Mouse (Mus musculus) R1 (cell line): Measurements from ENCODE around the gene Gm20683.
"Not testable (repeated sequence)": the region's sequence is repeated elsewhere in the genome, so short reads cannot be mapped to it uniquely, and the experiment has no call there.

ENCODE experiments used
- DNase-seq: peaks from one replicate; pipeline ENCODE4 v3.0.0-alpha.2; 2018; ENCODE audit warnings: low read depth, low spot score

The Gm20683 gene

GRCm38 (mm10) chr17:25874148-25874720 is 32.7 kb upstream of the Gm20683 start:
- DNase-seq, result no peak

DNA sequence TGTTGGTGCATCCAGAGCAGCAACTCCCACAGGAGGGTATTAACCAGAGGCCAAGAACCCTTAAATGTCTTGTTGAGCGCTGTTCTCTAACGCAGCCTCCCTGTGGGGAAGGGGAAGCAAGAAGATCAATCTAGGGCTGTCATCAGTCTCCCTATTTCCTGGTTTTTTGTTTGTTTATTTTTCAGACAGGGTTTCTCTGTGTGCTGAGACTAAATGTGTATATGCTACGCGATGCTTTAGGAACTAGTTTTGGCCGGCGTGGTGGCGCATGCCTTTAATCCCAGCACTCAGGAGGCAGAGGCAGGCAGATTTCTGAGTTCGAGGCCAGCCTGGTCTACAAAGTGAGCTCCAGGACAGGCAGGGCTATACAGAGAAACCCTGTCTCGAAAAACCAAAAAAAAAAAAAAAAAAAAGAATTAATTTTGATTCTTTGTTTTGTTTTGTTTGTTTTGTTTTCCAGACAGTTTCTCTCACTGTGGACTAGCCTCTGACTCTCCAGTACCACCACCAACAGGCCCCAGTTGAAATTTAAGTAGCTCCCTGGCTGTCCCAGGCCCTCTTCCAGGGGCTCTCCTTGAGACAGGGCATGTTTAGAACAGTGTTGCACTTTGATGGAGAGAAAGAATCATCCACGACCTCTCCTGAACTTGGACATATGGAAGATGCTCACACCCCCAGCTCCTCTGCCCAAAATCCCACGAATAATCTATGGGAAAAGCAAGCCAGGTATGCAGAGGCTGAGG is 32.0 kb upstream of the Gm20683 start:
- no peak for DNase-seq

DNA sequence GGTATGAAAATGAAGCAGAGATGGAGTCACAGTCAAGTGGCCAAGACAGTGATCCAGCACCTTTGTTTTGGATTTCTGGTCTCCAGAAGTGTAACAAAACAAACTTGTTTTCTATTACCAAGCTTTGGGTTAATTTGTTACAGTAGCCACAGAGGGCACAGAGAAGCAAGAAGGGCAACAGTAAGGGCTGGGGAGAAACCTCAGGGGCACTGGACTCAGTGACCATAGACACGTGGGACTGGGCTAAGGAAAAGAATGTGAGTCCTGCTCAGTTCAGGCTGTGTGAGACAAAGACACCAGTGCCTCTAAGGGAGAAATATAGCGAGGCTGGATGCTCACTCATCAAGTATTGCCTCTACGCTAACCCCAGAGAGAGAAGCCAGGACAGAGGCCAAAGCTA is 31.1 kb upstream of the Gm20683 start:
- DNase-seq, result no peak

- DNase-seq, result not testable (repeated sequence)
These were observed 30.0 kb upstream of the Gm20683 start for GRCm38 (mm10) chr17:25871566-25871965.

DNA sequence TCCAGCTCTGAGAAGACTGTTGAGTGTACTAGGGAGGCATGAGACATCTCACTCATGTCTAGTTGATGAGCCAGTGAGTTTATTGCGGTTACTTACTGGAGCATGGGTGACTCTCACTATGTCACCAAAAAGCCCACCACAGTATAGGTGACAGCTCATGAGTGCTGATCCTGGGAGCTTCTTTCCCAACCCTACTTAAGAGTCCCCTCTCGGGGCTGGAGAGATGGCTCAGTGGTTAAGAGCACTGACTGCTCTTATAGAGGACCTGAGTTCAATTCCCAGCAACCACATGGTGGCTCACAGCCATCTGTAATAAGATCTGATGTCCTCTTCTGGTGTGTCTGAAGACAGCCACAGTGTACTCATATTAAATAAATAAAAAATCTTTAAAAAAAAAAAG is 28.4 kb upstream of the Gm20683 start:
- DNase-seq, result no peak

DNA sequence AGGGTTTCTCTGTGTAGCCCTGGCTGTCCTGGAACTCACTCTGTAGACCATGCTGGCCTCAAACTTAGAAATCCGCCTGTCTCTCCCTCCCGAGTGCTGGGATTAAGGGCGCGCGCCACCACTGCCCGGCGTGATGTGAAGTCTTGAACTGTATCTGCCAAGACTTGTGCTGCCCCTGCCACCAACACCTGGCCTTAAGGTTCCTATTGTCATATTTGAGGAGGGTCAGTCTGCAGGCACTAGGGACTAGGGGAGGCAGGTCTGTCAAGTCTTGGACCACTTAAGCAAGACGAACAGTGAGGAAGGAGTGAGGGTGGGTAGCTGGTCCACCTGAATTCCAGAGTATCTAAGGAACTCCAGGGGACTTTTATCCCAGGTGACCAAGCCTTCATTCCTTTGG is 27.9 kb upstream of the Gm20683 start:
- no peak for DNase-seq

DNA sequence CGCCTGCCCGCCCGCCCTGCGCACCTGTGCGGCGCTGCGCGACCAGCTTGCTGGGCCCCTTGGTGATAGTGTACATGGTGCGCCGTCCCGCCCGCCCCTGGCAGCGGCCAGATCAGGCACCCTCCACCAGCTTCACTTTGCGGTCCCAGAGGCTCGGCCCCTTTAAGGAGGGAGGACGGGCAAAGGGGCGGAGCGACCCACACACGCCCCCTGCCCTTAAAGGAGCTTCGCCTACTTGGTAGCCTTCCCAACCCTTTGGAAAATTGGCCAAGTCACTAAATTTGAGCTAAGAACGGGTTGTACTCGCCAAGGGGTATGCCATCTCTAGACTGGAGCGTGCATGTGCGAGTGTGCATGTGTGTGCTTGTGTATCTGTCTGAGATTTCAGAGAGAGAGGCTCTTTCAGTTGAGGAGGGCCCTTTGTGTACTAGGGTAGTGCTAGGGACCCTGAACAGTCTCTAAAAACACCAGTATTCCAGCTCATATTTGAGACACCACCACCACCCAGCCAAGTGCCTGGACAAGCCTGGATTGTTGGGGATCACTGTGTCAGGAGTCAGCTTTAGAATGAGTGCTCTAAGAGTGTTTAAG is 27.1 kb upstream of the Gm20683 start, which contains the start of gene Mcrip2:
Mcrip2 (minus strand) TSS at position 164 of the 591 bp plus-strand sequence.
- peak; percentile 92 for DNase-seq

GRCm38 (mm10) chr17:25867836-25868600 is 26.5 kb upstream of the Gm20683 start:
- no peak for DNase-seq

- peak; percentile 61 for DNase-seq
These were observed 25.9 kb upstream of the Gm20683 start for GRCm38 (mm10) chr17:25867509-25867835.

DNA sequence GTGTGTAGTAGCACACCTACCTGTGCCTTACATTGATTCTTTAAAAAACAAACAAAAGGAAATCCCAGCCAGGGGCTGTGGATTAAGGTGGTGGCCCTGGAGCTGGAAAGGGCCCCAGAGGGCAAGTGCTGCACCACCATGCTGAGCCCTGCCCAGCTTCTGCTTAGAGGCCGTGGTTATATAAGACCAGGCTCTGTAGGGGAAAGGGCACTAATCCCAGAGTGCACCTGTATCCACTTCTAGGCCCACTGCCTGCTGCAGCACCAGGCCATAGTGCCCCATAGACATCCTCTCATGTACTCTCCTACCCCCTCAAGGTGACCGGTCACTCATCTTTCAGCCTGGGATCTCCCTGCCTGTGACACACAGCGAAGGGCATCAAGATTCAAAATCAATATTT is 24.6 kb upstream of the Gm20683 start:
- DNase-seq, result no peak

- no peak for DNase-seq
These were observed 23.7 kb upstream of the Gm20683 start for GRCm38 (mm10) chr17:25865288-25865687.

- DNase-seq, result no peak
These were observed 22.7 kb upstream of the Gm20683 start for GRCm38 (mm10) chr17:25864311-25864710.

DNA sequence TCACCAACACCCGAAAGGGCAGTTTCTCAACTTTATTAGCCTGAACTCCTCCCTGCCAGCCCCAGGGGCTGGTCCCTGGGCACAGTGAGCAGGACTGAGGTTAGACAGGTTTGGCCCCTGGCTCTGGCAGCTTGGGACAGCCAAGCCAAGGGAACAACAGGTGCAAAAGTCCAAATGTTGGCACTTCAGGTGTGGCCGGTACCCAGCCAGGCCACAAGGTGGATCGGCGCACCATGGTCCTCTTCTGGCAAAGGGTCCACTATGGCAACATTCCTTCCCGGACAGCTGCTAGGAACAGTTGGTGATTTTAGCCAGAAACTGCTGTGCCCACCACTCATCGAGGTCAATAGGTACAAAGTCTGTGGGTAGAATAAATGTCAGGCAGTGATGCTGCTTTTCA is 22.1 kb upstream of the Gm20683 start:
- DNase-seq, result no peak

DNA sequence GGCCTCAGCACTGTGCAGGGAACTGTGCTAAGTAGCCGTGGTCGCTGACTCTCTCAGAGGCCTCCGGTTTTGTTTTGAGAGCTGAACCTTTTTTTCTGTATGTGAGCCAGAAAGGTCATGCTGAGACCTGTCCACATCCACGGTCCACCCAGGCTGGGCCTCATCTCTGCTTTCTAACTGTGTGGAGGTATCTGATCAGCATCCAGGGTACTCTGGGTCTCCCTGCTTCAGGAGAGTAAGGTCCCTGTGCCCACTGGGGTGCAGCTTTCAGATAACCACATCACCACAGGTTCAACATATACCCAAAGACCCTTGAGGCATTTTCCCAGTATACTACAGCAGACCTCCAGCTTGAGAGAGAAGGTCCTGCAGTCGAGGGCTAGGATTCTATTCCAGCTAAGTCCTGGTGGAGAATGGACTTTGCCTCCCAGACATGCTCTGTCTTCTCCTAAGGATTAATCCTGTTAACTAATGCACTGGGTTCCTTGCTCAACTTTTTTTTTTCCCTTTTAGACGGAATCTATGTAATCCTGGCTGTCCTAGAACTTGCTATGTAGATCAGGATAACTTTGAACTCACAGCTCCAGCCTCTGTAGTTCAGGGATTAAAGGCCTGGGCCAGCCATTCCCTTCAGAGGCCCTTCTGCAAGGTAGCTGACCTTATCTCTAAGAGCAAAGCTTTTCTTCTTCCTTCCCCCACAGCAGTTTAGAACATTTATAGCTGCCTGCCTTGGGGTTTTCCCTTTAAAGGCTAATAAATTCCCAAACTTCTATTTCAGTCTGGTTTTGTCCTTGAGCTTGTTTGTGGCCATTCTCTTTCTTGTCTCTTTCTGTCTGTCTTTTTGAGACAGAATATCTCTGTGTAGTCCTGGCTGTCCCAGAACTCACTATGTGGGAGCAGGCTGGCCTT is 20.4 kb upstream of the Gm20683 start:
- DNase-seq, result no peak

DNA sequence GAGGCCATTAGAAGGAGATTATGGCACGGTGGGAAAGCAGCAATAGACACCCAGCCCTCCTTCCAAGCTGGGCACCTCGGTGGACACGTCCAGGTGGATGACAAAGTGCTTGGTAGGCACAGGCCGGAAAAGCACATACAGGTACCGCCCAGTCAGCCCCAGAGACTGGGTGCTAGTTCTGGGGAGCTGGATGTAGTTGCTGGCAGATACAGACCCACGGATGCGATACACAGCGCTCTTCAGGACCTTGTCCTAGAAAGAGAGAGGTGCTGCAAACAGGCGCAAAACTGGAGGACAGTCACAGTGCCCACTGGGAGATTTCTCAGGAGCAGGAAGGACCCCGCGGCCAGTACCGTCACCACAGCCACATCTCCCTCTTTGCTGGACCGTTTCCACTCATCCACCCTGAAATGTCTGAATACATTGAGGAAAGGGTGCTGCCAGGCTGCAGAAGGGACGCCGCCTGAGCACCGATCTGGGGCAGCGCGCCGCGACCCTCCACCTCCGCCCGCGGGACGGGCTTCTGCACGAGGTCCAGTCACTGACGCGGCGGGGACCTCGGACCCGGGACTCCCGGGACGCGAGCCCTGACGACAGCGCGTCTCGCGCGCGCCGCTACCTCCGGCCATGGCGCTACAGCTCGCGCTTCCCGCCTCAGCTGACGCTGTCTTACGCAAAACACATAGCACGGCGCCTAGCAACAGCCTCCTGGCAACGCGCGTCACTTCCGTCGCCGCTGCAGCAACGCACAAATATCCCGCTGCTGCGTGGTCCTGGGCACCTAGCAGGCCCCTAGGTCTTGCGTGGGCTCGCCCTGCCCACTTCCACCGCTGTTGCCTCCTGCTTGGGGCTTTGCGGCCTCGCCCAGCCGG is 19.5 kb upstream of the Gm20683 start, which contains the start of gene Wdr90:
Wdr90 (minus strand) TSS at position 670 of the 872 bp plus-strand sequence.
- peak; percentile 89 for DNase-seq

GRCm38 (mm10) chr17:25860229-25860628 is 18.7 kb upstream of the Gm20683 start:
- no peak for DNase-seq

DNA sequence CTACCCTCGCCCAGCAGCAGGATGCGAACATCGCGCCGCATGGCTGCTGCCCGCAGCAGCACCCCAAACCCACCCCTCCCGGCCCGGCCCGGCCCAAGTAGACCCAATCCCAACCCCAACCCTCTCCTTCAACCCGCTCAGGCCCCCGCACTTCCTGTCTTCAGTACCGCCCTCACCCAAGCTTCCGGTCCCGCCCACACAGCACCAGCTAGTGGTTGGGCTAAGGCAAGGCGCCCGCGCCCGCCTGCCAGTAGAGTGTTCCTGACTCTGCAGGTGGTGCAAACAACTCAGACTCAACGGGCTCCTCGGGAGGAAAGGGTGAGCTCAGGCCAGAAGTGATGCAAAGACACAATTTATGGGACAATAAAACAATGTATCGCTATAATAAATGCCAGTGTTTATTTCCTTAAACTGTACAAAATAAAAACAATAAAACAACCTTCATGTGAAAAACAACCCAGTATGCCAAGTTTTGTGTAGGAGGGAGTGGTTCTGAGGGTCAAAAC is 2.9 kb upstream of the Gm20683 start, which contains the start of gene Rhot2:
Rhot2 (minus strand) TSS at position 456 of the 506 bp plus-strand sequence.
- peak; percentile 96 for DNase-seq

GRCm38 (mm10) chr17:25843636-25844395 is 2.3 kb upstream of the Gm20683 start:
- DNase-seq, result no peak

- no peak for DNase-seq
These were observed 1.6 kb upstream of the Gm20683 start for GRCm38 (mm10) chr17:25843122-25843521.
